Mouse (Mus musculus) thymus, postnatal 10 days (tissue): ENCODE measurements at regions not wholly inside any gene's neighbourhood (a gene's known extent, or its start where the extent isn't known, plus 50 kb on each side); places are given as distances from the start of the nearest gene placed in this dataset.

Experiments used
- DNase-seq, 2 experiments: peaks; one replicate each; pipeline ENCODE4 v3.0.0; 2021; ENCODE audit warnings: low spot score in 2 of 2

GRCm38 (mm10) chr8:26287665-26288064 lies 168.3 kb downstream of the Gm45692 start:
- no peak for DNase-seq

DNA sequence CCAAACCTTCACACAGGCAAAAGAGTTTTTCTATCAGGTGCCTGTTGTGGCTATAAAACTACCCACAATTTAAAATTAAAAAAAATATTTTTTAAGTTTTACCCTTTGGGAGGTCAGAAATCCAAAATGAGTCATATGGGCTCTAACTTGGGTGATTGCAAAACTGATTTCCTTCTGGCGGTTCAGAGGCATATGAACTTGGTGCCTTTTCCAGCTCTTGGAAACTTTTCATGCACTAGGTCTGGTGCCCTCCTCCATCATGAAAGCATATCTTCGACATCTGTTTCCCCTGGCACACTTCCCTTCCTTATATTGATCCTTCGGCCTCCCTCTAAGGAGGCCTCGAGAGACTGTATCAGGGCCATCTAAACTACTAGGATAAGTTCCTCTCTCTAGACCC lies 168.8 kb downstream of the Gm45692 start:
- DNase-seq, result no peak

DNA sequence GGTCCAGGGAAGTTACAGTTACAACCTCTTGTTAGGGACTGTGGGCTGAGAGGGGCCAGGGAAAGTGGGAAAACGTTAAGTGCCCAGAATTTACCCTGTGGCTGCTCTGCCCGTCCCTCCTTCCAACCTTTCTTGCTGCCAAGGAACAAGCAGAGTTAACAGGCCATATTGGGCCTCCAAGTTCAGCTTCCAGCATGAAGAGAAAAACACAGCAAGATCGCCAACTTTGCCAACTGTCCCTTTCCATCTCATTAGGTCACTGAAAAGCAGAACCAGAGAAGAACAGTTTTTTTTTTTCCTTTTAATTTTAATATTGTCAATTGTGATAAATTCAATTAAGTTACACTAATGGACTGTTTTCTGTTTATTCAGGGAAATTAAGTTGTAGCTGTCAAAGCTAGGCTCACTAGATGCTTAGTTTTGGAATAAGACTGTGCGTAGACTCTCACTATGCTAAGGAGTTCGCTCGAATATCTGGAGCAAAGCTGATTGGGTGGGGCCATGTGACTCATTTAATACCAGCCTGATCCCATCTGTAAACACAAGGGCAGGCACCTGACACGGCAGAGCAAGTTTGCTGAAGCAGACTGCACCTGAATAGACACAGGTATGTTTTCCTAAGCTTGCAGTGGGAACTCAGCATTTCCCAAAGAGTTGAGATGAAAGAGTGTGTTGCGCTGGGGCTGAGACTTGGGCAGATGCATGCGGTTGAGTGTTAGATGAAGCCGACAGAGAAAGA lies 178.9 kb downstream of the Gm45692 start:
- DNase-seq, result no peak

DNA sequence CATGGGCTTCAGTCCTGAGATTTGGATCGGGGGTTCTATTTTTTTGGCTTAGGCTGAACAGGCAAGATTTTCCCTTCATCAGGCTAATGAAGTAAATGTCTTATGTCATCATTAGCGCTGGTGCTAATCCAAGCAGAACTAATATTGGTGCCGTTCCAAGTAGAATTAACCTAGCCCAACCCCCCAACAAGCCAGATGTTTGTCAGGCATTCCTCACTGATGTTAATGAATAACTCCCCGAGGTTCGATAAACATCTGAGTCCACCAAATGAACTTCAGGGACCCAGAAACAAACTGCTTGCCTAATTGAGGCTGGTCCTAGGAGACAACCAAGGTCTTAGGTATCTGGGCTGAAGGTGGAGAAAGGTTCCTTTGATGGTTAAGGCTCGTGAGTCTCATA lies 180.9 kb downstream of the Gm45692 start:
- DNase-seq, result no peak

- no peak for DNase-seq
Observed at GRCm38 (mm10) chr8:26301961-26302360, 182.6 kb downstream of the Gm45692 start.

GRCm38 (mm10) chr8:26304566-26304965 lies 185.2 kb downstream of the Gm45692 start:
- no peak for DNase-seq

DNA sequence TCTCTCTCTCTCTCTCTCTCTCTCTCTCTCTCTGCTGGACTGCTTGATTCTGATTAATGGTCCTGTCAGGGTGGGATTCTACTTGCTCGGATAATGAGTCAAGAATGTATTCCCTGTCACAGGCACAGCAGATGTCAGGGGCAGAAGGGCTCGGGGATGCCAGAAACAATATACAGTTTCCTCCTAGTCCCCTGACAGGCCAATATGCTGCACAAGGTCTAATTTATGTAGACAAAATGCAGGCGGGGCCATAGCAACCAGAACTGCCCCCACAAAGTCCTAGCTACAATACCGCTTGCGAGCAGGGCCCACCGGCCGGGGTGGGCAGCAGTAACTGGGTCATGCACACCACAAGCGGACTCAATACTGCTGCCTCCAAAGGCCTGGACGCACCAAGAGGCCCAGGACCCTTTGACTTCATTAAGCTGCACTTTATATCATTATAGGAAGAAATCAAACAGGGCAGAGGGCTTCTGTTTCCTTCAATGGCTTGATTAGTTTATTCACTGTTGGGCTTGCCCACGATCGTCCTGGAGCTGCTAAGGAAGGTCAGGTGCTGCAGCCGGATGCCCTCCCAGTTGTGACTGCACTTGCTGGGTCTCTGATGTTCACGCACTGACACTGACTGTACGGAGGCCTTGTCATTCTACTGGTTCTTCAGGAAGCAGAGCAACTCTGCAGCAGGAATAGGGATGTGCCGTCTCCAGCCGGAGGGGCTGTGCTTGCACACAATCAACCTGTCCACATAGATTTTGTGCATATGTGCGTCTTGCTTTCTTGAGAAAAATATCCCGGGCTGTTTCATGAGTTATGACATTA lies 185.9 kb downstream of the Gm45692 start:
- no peak for DNase-seq

DNA sequence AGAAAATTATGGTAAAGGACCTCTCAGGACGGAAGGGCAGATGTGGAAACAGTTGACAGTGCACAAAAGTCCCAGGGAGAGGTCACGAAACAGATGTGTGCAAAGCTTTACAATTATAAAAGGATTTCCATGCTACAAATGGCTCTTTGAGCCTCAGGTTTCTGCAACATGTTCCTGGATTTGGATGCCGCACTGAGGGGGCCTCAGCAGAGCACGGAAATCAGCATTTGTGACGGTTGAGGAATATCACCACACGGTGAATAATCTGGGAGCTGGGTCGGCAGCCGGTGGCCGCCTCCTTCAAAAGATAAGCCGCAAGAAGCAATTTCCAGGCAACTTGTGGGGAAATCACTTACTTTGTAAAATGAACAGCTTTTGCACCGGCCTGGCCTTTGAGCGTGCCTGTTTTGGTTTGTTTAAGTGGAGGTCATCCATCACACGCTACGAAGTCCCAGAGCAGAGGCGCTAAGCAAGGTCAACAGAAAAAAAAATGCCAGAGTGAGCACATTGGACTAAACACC lies 188.8 kb downstream of the Gm45692 start:
- DNase-seq, result no peak

GRCm38 (mm10) chr8:26309764-26310163 lies 190.4 kb downstream of the Gm45692 start:
- no peak for DNase-seq

DNA sequence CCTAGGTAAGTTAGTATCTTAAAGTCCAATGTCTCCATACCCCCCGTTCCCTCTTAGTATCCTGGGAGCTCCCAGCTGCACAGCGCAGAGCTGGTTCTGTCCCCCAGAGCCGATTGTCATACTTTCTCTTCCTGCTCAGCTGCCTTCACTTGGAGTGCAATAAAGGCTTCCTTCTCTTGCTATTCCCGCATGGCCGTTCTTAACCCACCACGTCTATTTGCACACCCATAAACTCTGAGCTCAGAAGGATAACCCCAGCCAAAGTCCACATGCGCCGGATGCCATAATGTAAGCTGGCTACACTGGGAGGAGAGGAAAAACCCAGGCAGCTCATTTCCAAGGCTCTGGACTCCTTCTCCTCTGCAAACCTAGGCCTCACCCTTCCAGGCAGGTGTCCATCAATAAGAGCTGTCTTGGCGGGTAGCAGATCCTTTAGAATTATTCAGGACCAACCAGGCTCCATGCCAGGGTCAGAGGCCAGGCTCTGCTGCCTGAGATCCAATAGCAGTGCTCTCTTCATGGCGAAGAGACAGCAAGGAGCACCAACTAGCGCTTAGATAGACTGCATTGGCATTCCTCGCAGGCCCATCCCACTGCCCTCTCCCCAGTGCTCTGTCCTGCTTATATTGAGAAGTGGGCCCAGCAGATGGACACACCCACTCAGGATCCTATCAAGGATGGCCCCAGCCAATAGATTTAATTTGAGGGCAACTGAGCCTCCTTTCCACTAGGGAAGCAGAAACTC lies 204.4 kb downstream of the Gm45692 start:
- no peak for DNase-seq

DNA sequence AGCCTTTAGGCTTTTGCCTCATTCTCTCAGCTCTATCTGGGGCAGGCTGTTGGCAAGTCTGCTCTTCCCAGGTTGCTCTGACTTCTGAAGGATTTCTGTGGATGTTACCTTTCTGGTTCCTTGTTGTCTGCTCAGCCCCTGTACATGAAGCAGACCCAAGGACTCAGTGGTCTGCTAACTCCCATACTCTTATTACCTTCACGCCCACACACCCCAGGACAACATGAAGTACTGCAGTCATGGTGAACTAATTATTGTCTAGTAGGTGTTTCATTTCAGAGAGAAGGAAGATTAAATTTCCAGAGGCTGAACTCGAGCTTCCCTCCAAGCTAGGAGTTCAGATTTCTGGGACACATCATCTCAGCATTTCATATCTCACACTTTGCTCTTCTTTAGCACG lies 205.3 kb downstream of the Gm45692 start:
- no peak for DNase-seq

GRCm38 (mm10) chr8:26329813-26330212 lies 210.5 kb downstream of the Gm45692 start:
- no peak for DNase-seq

- no peak for DNase-seq
Observed at GRCm38 (mm10) chr8:26336906-26337650, 217.7 kb downstream of the Gm45692 start.

DNA sequence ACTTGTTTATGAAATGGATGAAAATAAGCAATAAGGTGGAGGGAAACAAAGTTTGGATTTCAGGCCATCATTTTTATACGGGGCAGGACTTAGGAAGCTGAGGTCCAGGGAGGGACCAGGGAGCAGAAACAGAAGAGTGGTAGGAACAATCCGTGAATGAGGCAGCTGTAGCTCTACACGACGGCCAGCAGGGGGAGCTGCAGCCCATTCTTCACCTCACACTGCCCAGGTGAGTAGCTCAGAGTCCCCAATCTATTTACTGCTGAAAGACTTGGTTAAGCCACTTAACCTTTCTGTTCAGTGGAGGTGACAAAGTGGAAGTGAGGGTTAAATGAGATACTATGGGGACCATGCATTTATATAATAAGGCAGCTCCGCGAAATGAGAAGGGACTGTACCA lies 225.7 kb downstream of the Gm45692 start:
- DNase-seq, result peak in 1 of 2 experiments; percentile 56

DNA sequence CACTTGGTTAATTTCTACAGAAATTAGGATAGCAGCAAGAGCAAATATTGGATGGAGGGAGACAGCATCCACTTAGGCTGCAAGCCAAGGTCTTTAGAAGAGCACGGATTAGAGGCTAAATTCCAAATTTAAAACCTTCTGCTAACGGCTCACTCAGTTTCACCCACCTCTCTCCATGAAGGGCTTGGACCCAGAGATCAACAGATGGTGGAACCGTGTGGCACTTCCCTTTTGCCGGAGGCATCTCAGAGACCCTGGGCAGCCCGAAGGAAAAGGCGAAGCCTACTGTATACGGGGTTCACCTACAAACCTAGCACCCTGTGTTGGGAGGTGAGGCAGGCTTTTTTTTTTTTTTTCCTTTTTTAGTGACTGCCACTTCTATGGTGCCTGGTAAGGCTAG lies 229.9 kb downstream of the Gm45692 start:
- no peak for DNase-seq

DNA sequence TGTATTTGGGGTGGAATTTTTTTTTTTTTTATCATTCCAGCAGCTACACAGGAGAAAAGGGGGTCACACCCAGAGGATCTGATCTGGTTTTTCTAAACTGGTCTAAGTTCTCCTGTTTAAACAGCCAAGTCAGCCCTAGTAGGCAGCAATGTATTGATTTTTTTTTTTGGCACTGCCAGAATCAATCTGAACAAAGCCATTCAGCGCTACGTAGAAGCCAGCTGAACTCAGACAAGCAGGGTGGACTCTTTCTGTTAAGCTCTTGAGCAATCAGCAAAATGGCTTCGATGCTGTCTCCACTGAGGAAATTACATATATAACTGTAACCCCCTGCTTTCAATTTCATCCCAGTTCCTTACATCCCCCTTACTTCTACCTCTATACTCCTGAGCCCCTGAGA lies 230.5 kb downstream of the Gm45692 start:
- no peak for DNase-seq

GRCm38 (mm10) chr8:26350616-26351015 lies 231.3 kb downstream of the Gm45692 start:
- no peak for DNase-seq

GRCm38 (mm10) chr8:26351643-26352540 lies 232.6 kb downstream of the Gm45692 start:
- DNase-seq, result no peak

DNA sequence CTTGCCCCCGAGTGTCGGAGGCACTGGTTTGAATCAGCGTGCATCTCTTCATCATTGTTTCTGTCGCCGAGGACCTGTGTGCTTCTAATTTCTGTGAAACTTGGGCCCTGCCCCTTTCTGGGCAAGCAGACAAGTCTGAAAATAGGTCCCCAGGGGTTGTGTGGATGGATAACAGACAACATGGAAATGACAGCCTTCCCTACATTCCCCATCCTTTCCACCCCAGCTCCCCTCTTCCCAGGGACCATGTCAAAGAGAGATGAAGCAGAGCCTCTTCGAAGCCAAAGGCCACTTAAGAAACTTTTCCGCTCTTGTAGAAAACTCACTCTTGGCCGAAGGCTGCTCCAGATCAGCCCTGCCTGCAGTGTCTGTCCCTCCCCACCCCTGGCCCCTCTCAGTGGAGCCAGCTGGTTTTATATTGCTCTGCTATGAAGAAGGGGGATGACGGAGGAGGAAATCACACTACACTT lies 233.2 kb downstream of the Gm45692 start:
- DNase-seq, result no peak

GRCm38 (mm10) chr8:26353476-26353875 lies 234.1 kb downstream of the Gm45692 start:
- no peak for DNase-seq
